Mouse (Mus musculus) bone marrow, adult 2 months (tissue): ENCODE measurements around the gene Ccdc115. TPM values are rescaled to one million over a fixed set of nuclear protein-coding genes. Genes with fewer than 3 reads are reported as not detected.
"Not testable (repeated sequence)": the region's sequence is repeated elsewhere in the genome, so short reads cannot be mapped to it uniquely, and the experiment has no call there.

Experiments
- H3K27ac ChIP-seq: fragments of 200-500 bp; 2 replicates; pipeline ENCODE4 v1.5.1; 2012; ENCODE audit warnings: low read depth, mild to moderate bottlenecking, control low read depth, inconsistent platforms, low read length; ENCODE audit not compliant: control insufficient read depth, poor library complexity, insufficient read depth
- H3K4me1 ChIP-seq: fragments of 200-500 bp; 2 replicates; pipeline ENCODE4 v1.6.1; 2011; ENCODE audit warnings: low read length; ENCODE audit not compliant: control insufficient read depth, insufficient read depth
- H3K4me3 ChIP-seq: fragments of 200-500 bp; replicated peaks from 2 replicates; pipeline ENCODE3; 2011; ENCODE audit warnings: mild to moderate bottlenecking, low read depth, low read length, control low read depth; ENCODE audit not compliant: control insufficient read depth
- CTCF ChIP-seq: fragments of 200-500 bp; IDR thresholded peaks from 2 replicates; pipeline ENCODE4 v1.5.1; 2011; ENCODE audit warnings: low read length, control low read depth; ENCODE audit not compliant: control insufficient read depth, insufficient read depth
- POLR2A ChIP-seq: fragments of 200-500 bp; IDR thresholded peaks from 2 replicates; pipeline ENCODE4 v1.6.1; 2011; ENCODE audit warnings: low read depth, mild to moderate bottlenecking, control low read depth, low read length, borderline replicate concordance; ENCODE audit not compliant: control insufficient read depth
- WGBS: fragments of 180-500 bp; shearing (Covaris S2); methylation state at CpG from one replicate; pipeline ENCODE4 v1.1.7; 2018; 5-methylcytosine and 5-hydroxymethylcytosine counted together
- polyA plus RNA-seq: library from polyadenylated mRNA; stranded (reverse); fragments of >200 nt; gene quantifications from 2 replicates; pipeline ENCODE4 v1.2.4, GENCODE M21; 2011; ENCODE audit warnings: low replicate concordance; ENCODE audit not compliant: missing spikeins, insufficient read depth, insufficient read length

Ccdc115 gene
- polyA plus RNA-seq, 1 experiment: 19.3 TPM

DNA sequence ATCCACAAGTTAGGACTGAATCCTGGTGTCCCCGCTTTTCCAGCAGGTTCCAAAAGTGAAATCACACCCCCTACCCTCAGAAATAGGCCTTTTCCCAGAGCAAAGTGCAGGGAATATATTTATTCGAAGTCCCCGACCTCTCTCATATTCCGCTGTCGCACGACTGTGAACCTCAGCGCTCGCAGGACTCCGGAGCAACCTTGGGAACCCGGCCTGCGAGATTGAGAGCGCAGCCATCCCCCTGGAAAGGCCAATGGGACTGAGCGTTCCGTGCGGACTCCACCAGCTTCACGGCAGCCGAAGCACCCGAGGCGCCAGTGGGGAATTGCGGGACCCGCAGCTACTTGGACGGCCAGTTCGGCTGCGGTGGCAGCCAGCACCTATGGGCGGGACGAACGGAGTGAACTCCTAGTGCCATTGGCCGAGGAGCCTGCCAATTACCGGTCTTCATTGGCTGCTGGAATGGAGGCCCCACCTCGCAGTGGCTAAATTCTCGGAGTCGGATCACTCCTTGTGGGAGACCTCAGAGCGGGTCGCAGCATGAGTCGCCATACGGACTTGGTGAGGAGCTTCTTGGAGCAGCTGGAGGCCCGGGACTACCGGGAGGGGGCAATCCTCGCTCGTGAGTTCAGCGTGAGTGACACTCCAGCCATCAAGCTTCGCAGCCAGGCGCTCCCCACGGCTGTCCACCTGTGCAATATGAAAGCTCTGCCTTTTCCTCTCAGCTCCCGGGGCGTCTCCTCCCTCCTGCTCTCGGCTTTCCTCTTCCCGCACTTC lies 20.0 kb upstream of the Ccdc115 start, which contains the start of gene Ptpn18:
Ptpn18 (plus strand) TSS at position 479 of the 777 bp plus-strand sequence.
- Histone ChIP-seq H3K4me3 (peak within 1 kb of the TSS; percentile 71), H3K27ac (peak within 1 kb of the TSS; percentile 41), H3K4me1 (peaks cover 2% of the 10 kb centered on the region; the same call in 1 of the 2 replicates)
- WGBS: under 1% methylated on average over 48 of the region's 48 CpGs
- TF ChIP-seq CTCF: peak; percentile 13; the same call in 1 of the 2 replicates
- peak; percentile 48; the same call in 1 of the 2 replicates for TF ChIP-seq POLR2A

- TF ChIP-seq CTCF: no peak
- TF ChIP-seq POLR2A: no peak
- H3K4me1 ChIP-seq: peaks cover 2% of the 10 kb centered on the region; the same call in 1 of the 2 replicates
- H3K27ac ChIP-seq: no peak overlapping the region
- 50% methylated on average over 8 of the region's 8 CpGs for WGBS
- no peak overlapping the region for H3K4me3 ChIP-seq
Measured at GRCm38 (mm10) chr1:34458431-34458830, 19.0 kb upstream of the Ccdc115 start.

DNA sequence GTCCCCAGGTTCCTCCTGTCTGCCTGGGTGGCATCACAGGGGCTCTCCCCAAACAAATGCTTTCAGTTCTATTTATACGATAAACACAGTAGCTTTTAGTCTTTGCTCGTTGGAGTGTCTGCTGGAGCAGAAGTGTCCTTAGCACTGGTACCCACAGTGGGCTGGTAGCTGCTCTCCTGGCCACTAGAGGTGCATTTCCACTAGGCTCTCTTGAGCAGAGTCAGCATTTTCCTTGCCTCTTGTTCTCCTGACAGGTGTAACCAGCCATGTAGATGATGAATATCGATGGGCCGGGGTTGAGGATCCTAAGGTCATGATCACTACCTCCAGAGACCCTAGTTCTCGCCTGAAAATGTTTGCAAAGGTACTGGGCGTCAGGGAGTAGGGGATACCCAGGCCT lies 3.7 kb upstream of the Ccdc115 start:
- Histone ChIP-seq H3K4me3 (no peak overlapping the region), H3K27ac (no peak overlapping the region), H3K4me1 (no peaks in the 10 kb centered on the region)
- whole genome bisulfite sequencing: 89% methylated on average over 6 of the region's 6 CpGs
- TF ChIP-seq POLR2A (no peak), CTCF (no peak)

DNA sequence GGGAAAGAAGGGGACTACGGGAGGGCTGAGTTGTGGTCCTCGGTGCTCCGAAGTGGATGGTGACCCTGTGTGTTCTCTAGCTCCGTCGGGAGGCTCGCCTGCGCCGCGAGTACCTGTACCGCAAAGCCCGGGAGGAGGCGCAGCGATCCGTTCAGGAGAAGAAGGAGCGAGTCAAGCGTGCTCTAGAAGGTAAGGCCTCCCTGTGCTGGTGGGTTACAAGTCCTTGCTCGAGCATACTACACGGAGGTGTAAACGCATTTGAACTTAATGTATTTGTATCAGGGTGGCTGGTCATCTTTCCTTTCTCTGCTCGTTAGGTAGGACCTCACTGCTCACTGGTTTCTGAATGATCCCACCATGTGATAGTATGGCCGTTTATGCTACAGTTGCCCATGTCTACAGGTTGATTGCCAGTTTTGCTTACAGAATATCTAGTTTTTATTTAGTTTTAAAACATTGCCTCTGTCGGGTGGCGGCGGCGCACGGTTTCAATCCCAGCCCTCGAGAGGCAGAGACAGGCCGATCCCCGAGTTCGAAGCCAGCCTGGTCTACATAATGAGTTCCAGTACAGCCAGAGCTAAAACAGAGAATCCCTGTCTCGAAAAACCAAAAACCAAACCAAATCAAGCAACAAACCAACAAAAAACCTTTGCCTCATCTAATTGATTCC lies 624 bp upstream of the Ccdc115 start:
- Histone ChIP-seq H3K4me1 (no peaks in the 10 kb centered on the region), H3K4me3 (peak overlapping the region; percentile 84), H3K27ac (peak overlapping the region; percentile 10; the same call in 1 of the 2 replicates)
- TF ChIP-seq POLR2A (no peak), CTCF (peak; percentile 47)
- WGBS: 6% methylated on average over 31 of the region's 31 CpGs

DNA sequence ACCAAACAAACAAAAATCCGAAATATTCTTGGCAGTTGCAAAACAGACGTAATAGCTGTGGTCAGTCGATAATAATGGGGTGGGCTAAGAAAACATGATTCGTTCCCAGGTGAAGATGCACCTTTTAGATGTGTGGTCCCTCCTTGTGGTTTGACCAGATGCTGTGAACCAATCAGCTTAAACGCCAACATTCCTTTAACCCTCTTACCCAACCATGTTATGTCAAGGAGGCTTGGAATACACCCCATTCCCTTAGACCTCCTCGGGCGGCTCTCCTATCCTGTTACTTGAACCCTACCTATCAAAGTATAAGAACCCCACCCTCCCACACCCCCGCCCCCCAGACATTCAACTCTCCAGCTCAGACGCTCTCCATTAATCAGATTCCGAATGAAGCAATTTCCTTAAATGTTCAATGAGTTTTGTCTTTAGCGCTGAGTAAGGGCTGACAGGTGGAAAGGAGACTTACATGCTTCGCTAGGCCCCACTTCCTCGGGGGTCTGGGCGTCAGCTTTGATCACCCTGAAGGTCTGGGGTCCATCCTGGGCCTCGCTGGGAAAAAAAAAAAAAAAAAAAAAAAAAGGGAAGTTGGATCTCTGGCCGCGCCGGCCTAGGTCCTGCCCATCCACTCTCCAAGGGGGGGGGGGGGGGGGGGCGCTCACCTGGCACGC lies 956 bp downstream of the Ccdc115 start:
- no peak for TF ChIP-seq CTCF
- no peak for TF ChIP-seq POLR2A

GRCm38 (mm10) chr1:34437366-34437765 lies 2.1 kb downstream of the Ccdc115 start:
- 87% methylated on average over 8 of the region's 8 CpGs for WGBS
- H3K4me1 ChIP-seq, H3K4me3 ChIP-seq, H3K27ac ChIP-seq: not testable (repeated sequence)

More for the DNA sequence above, 956 bp downstream of the Ccdc115 start:
- H3K27ac ChIP-seq: no peak overlapping the region
- 30% methylated on average over 19 of the region's 20 CpGs for WGBS
- no peaks in the 10 kb centered on the region for H3K4me1 ChIP-seq
- peak overlapping the region; percentile 84 for H3K4me3 ChIP-seq

DNA sequence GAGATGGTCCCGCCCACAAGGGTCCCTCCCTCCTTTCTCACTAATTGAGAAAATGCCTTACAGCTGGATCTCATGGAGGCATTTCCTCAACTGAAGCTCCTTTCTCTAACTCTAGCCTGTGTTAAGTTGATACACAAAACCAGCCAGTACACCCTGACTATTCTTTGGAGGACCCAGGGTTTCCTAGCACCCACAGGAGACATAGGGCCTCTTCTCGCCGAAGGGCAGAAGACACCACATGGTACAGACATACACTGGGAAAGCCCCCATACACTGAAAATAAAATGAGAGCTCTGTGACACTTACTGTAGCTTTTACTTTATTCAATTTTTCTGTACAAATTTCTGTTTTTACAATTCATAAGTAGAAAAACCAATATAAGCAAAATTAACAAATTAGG lies 3.1 kb downstream of the Ccdc115 start:
- no peaks in the 10 kb centered on the region for H3K4me1 ChIP-seq
- no peak overlapping the region for H3K27ac ChIP-seq
- H3K4me3 ChIP-seq: no peak overlapping the region
- TF ChIP-seq CTCF: no peak
- no peak for TF ChIP-seq POLR2A
- 82% methylated on average over 3 of the region's 3 CpGs for WGBS

GRCm38 (mm10) chr1:34435371-34436120 lies 3.9 kb downstream of the Ccdc115 start:
- no peak overlapping the region for H3K4me3 ChIP-seq
- TF ChIP-seq CTCF (no peak), POLR2A (no peak)
- H3K27ac ChIP-seq: no peak overlapping the region
- no peaks in the 10 kb centered on the region for H3K4me1 ChIP-seq
- WGBS: 48% methylated on average over 8 of the region's 8 CpGs
